Mouse (Mus musculus) embryonic facial prominence, embryonic 14.5 days (tissue): ENCODE data around the gene Lix1. TPM values are rescaled to one million over a fixed set of nuclear protein-coding genes. Genes with fewer than 3 reads are reported as not detected.
A peak's percentile ranks its signal among the peaks of the same experiment; 100 is the strongest.

Source experiments
- ATAC-seq: fragments of 200-750 bp; cut with Nextera tagmentation; 2 replicates; pipeline ENCODE4 v1.8.0; 2017; ENCODE audit warnings: low read depth, moderate number of reproducible peaks, moderate TSS enrichment
- DNase-seq: peaks from one replicate; pipeline ENCODE4 v3.0.0-alpha.2; 2015; ENCODE audit warnings: low spot score
- H3K27ac ChIP-seq: fragments of 300-500 bp; sonication (generic); replicated peaks from 2 replicates; pipeline ENCODE4 v1.5.1; 2014; ENCODE audit warnings: low read depth, mild to moderate bottlenecking, low read length, moderate library complexity
- H3K27me3 ChIP-seq: fragments of 300-500 bp; sonication (generic); replicated peaks from 2 replicates; pipeline ENCODE4 v1.6.1; 2014; ENCODE audit warnings: low read length; ENCODE audit not compliant: control insufficient read depth, insufficient read depth
- H3K36me3 ChIP-seq: fragments of 300-500 bp; sonication (generic); 2 replicates; pipeline ENCODE4 v1.6.1; 2014; ENCODE audit warnings: low read length, mixed read lengths; ENCODE audit not compliant: control insufficient read depth, insufficient read depth
- H3K4me1 ChIP-seq: fragments of 300-500 bp; sonication (generic); 2 replicates; pipeline ENCODE4 v1.6.1; 2014; ENCODE audit warnings: antibody characterized with exemption, low read length; ENCODE audit not compliant: control insufficient read depth, insufficient read depth
- H3K4me2 ChIP-seq: fragments of 300-500 bp; sonication (generic); 2 replicates; pipeline ENCODE4 v1.6.1; 2014; ENCODE audit warnings: low read depth, mild to moderate bottlenecking, low read length, moderate library complexity, mixed read lengths
- H3K4me3 ChIP-seq: fragments of 300-500 bp; sonication (generic); 2 replicates; pipeline ENCODE4 v1.5.1; 2014; ENCODE audit warnings: low read depth, mild to moderate bottlenecking, low read length
- H3K9ac ChIP-seq: fragments of 300-500 bp; sonication (generic); 2 replicates; pipeline ENCODE4 v1.6.1; 2014; ENCODE audit warnings: low read depth, mild to moderate bottlenecking, low read length, moderate library complexity, mixed read lengths
- H3K9me3 ChIP-seq: fragments of 300-500 bp; sonication (generic); 2 replicates; pipeline ENCODE4 v1.6.1; 2016; ENCODE audit warnings: low read length; ENCODE audit not compliant: control insufficient read depth
- WGBS: fragments of 180-500 bp; shearing (Covaris S2); extraction: QIAGEN DNeasy Blood & Tissue Kit; methylation state at CpG from one replicate; pipeline ENCODE4 v1.1.7; 2014; 5-methylcytosine and 5-hydroxymethylcytosine counted together
- polyA plus RNA-seq: library from polyadenylated mRNA; unstranded; fragments of >200 nt; fragmentation: Nextera tagmentation; extraction: Ambion mirVana; gene quantifications from 2 replicates; pipeline ENCODE4 v1.2.1, GENCODE M21; 2014

Gene Lix1
- polyA plus RNA-seq, 1 experiment from 2014 or later: 9.3 TPM

DNA sequence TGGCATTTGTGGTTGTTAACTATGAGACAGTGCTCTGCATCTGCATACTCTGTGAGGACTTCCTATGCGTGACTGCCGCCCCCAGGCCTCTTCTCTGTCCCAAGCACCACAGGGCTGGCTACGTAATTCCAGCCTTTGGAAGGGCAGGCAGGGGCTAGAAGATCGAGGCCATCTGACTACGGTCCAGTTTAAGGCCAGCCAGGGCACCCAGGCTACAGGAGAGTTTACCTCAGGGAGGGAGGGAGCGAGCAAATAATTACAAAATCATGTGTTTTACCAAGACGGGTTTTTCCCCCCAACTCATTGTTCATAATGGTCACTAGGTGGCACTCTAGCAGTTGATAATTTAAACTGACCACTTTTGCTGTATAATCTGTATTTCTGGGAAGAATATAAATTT lies 9.6 kb upstream of the Lix1 start:
- 47% methylated on average over 7 of the region's 7 CpGs for WGBS

DNA sequence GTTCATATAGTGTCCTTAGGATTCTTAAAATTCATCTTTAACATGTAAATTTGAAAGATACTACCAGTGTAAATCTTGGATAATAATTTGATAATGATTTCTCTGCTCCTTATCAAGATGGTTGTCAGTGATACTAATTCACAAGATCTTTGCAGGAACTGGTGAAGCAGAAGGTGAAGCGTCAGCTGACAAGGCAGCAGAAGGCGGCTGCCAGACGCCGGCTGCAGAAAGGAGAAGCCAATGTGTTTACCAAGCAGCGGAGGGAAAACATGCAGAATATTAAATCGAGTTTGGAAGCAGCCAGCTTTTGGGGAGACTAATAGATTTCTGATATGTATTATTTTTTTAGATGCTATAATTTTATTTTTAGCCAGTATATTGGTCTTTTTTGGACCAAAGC lies 9.2 kb upstream of the Lix1 start:
- ATAC-seq: no peak
- H3K27ac ChIP-seq: no peak overlapping the region
- WGBS: 87% methylated on average over 6 of the region's 6 CpGs

More for the DNA sequence above, 9.6 kb upstream of the Lix1 start:
- DNase-seq (no peak), ATAC-seq (no peak)
- Histone ChIP-seq H3K4me2 (no peak overlapping the region), H3K27ac (no peak overlapping the region), H3K4me3 (no peak overlapping the region), H3K36me3 (peaks cover 52% of the 10 kb centered on the region), H3K9ac (no peak overlapping the region), H3K27me3 (no peaks in the 10 kb centered on the region), H3K4me1 (no peaks in the 10 kb centered on the region), H3K9me3 (no peaks in the 10 kb centered on the region)

DNA sequence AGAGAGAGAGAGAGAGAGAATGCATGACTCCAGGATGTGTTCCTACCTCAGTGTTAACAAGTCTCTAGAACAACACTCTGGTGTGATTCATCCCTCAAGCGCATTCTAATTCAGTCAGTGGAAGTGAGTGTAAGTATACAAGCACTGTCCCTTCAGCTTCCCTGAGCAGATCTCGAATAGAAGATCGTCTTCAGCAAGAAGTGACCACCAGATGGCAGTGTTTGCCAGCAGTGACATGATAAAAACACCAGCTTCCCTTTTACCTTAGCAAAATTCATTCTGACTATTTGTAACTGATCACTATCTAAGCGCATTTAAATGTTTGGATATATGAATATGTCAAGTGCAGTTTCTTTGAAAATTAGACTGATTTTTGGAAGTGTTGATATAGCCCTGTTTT lies 8.1 kb upstream of the Lix1 start:
- WGBS: 34% methylated on average over 4 of the region's 4 CpGs
- Histone ChIP-seq H3K27ac (no peak overlapping the region), H3K4me3 (no peak overlapping the region), H3K9ac (no peak overlapping the region), H3K36me3 (peaks cover 43% of the 10 kb centered on the region; the same call in 1 of the 2 replicates), H3K4me1 (no peaks in the 10 kb centered on the region), H3K9me3 (no peaks in the 10 kb centered on the region), H3K4me2 (no peak overlapping the region), H3K27me3 (no peaks in the 10 kb centered on the region)
- ATAC-seq: no peak; the same call in 1 of the 2 replicates
- peak; percentile 89 for DNase-seq

More for the DNA sequence above, 9.2 kb upstream of the Lix1 start:
- Histone ChIP-seq H3K9me3 (no peaks in the 10 kb centered on the region), H3K27me3 (no peaks in the 10 kb centered on the region), H3K4me2 (no peak overlapping the region), H3K4me1 (no peaks in the 10 kb centered on the region), H3K36me3 (peaks cover 51% of the 10 kb centered on the region), H3K4me3 (no peak overlapping the region), H3K9ac (no peak overlapping the region)
- DNase-seq: no peak

DNA sequence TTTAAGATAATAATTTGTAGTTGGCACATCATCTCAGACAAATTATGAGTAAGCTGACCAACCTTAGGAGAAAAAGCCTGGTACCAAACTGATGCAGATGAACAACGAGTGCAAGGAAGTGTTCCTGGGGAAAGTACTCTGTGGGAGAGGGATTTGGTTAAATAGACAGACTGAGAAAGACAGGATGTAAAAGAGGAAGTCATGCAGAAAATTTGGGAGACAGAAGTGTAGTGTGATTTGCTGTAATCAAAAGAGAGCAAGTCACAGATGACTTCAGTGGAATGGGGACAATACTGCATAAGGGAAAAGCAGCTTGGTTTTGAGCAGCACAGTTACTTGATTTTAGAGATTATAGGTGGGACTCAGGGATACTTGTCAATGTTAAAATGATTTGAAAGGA lies 5.6 kb upstream of the Lix1 start:
- ATAC-seq (no peak), DNase-seq (no peak)
- Histone ChIP-seq H3K27me3 (no peaks in the 10 kb centered on the region), H3K9ac (no peak overlapping the region), H3K4me2 (no peak overlapping the region), H3K27ac (no peak overlapping the region), H3K9me3 (no peaks in the 10 kb centered on the region), H3K4me1 (0 out of 2 replicates have a peak, but pooled peaks cover 2% of the 10 kb centered on the region), H3K36me3 (peaks cover 25% of the 10 kb centered on the region; the same call in 1 of the 2 replicates), H3K4me3 (no peak overlapping the region)
- 37% methylated on average over 1 of the region's 1 CpGs for WGBS

DNA sequence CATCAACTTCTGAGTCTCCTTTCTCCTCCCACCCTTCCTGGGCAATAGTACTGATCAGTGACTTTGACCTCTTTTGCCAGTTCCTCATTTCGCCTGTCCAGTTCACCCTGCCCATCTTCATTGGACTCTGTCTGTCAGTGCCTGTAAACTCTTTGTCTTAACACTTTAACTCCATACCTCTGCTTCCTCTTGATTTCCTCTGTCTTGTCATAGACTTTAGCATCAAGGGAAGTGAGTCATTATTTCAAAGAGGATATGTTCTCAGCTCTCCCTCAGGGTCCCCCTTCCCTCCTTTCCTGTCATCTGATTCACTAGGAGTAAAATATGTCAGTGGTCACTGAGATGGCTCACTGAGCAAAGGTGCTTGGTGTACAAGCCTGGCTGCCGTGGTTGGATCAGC lies 3.8 kb upstream of the Lix1 start:
- Histone ChIP-seq H3K27me3 (no peaks in the 10 kb centered on the region), H3K9me3 (no peaks in the 10 kb centered on the region), H3K4me1 (peaks cover 12% of the 10 kb centered on the region; the same call in 1 of the 2 replicates), H3K9ac (no peak overlapping the region), H3K27ac (no peak overlapping the region), H3K4me3 (no peak overlapping the region), H3K36me3 (peaks cover 13% of the 10 kb centered on the region; the same call in 1 of the 2 replicates), H3K4me2 (no peak overlapping the region)
- no peak for DNase-seq
- no peak for ATAC-seq
- WGBS: 68% methylated on average over 2 of the region's 2 CpGs

DNA sequence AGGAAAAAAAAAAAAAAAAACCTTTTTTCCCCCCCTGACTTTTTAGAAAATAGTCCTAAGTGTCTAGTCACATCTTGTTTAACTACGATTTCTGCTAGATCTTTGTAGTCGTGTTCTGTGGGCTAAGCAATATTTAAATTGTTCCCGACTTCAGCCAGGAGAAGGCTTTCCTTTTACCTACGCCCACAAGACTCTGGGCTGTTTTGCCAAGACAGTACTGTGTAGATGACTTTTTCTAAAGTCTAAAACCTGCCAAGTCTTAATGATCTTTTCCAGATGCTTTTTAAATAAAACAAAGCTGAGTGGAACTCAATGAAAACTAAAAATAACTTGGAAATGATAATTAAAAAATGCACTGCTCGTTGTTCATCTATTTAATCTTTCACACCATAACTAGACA lies 566 bp downstream of the Lix1 start:
- peak; percentile 77 for DNase-seq
- H3K9me3 ChIP-seq: no peaks in the 10 kb centered on the region
- H3K4me1 ChIP-seq: peaks cover 22% of the 10 kb centered on the region
- no peaks in the 10 kb centered on the region for H3K36me3 ChIP-seq
- H3K27ac ChIP-seq: peak overlapping the region; percentile 81
- ATAC-seq: peak; percentile 48
- 13% methylated on average over 5 of the region's 5 CpGs for WGBS
- H3K4me3 ChIP-seq: peak overlapping the region; percentile 27
- no peaks in the 10 kb centered on the region for H3K27me3 ChIP-seq
- H3K4me2 ChIP-seq: peak overlapping the region; percentile 50
- H3K9ac ChIP-seq: peak overlapping the region; percentile 40; the same call in 1 of the 2 replicates

DNA sequence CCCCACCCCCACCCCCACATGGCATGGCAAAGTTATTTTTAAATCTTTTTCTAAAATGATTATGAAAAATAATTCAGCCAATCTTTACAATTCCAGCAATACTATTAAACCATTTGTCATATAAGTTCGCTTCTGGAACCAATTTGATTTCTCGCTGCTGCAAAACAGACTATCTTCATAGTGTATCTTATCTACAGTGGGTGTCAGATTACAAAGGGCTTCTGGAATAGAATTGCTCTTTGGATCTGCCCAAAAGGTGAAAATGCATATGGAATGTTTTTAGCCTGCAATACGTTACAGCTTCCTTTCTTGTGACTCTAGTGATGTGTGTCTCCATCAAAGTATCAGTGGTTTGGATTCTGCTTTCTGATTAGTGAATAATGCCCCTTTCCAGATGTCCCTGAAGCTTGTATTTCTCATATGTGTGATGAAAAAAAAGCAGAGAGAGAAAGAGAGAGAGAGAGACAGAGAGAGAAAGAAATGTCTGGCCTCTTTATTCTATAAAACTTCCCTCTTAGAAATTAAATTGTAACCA lies 1.2 kb downstream of the Lix1 start:
- Histone ChIP-seq H3K36me3 (no peaks in the 10 kb centered on the region), H3K4me3 (peak overlapping the region; percentile 27), H3K27ac (peak overlapping the region; percentile 66), H3K4me2 (peak overlapping the region; percentile 50), H3K27me3 (no peaks in the 10 kb centered on the region), H3K9me3 (no peaks in the 10 kb centered on the region), H3K4me1 (peaks cover 26% of the 10 kb centered on the region), H3K9ac (no peak overlapping the region)
- DNase-seq (peak; percentile 58), ATAC-seq (no peak)
- 15% methylated on average over 3 of the region's 3 CpGs for WGBS

DNA sequence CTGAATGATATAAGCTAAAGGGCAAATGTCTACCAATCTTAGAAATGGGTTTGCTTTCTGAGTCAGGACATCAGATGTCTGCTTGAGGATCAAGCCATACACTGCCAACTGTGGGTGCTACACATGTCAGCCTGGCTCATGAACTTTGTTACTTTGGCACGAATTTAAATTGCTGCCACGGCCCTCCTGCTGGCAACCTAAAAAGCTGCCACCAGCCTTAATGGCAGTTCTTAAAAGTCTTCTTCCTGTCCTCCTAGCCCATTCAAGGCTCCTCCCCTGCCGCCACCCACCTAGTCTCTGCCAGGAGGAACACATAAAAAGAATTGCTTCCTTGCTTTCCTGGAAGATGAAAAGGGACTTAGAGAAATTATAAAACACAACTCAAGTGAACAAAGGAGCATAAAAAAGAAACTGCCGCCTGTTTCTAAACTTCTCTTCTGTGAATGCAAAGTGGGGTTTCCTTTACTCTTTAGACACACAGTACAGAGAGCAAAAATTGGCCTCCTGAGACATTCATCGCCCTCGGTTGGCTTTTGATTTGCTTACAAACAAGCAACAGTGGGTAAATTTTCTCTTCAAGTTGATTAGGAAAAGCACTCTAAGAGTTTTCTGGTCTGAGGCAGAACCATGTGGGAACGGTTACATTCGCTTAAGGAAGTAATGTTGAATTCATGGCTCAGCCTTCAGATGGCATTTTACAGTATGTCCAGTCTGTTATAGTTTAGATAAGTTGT lies 2.5 kb downstream of the Lix1 start:
- H3K9me3 ChIP-seq: no peaks in the 10 kb centered on the region
- H3K4me3 ChIP-seq: peak overlapping the region; percentile 27
- H3K9ac ChIP-seq: no peak overlapping the region
- ATAC-seq (no peak), DNase-seq (no peak)
- WGBS: 22% methylated on average over 8 of the region's 8 CpGs
- H3K27me3 ChIP-seq: no peaks in the 10 kb centered on the region
- peaks cover 30% of the 10 kb centered on the region for H3K4me1 ChIP-seq
- H3K36me3 ChIP-seq: no peaks in the 10 kb centered on the region
- peak overlapping the region; percentile 50 for H3K4me2 ChIP-seq
- peak overlapping the region; percentile 66 for H3K27ac ChIP-seq
